Mouse (Mus musculus) CH12.LX (cell line): ENCODE data around the gene Gm44511.

ENCODE experiments used
- CTCF ChIP-seq, 2 experiments: IDR thresholded peaks in 1 of 2; conservative IDR thresholded peaks in 1 of 2; 2 replicates each; pipeline ENCODE4 v1.5.1; 2011 to 2012; ENCODE audit warnings: low read depth in 2 of 2, low read length in 2 of 2, improper control_type of control experiment in 1 of 2, inconsistent platforms in 1 of 2, mild to moderate bottlenecking in 1 of 2, moderate library complexity in 1 of 2
- EP300 ChIP-seq: IDR thresholded peaks from 2 replicates; pipeline ENCODE4 v1.6.1; 2011; ENCODE audit warnings: low read length, improper control_type of control experiment
- JUND ChIP-seq: conservative IDR thresholded peaks from 2 replicates; pipeline ENCODE4 v1.6.1; 2011; ENCODE audit warnings: low read depth, low read length, improper control_type of control experiment
- MAFK ChIP-seq: IDR thresholded peaks from 2 replicates; pipeline ENCODE4 v1.6.1; 2011; ENCODE audit warnings: low read length, improper control_type of control experiment; ENCODE audit not compliant: insufficient replicate concordance
- NRF1 ChIP-seq: IDR thresholded peaks from 2 replicates; pipeline ENCODE4 v1.6.1; 2014; ENCODE audit warnings: low read depth, mild to moderate bottlenecking, inconsistent platforms, low read length, improper control_type of control experiment, moderate library complexity
- POLR2A ChIP-seq: IDR thresholded peaks from 2 replicates; pipeline ENCODE4 v1.6.1; 2011; ENCODE audit warnings: low read depth, mild to moderate bottlenecking, improper control_type of control experiment, low read length
- RCOR1 ChIP-seq: conservative IDR thresholded peaks from 2 replicates; pipeline ENCODE4 v1.6.1; 2012; ENCODE audit warnings: low read depth, mild to moderate bottlenecking, inconsistent platforms, low read length, improper control_type of control experiment
- TCF12 ChIP-seq: IDR thresholded peaks from 2 replicates; pipeline ENCODE4 v1.6.1; 2014; ENCODE audit warnings: low read depth, mild to moderate bottlenecking, inconsistent platforms, low read length, improper control_type of control experiment
- UBTF ChIP-seq: IDR thresholded peaks from 2 replicates; pipeline ENCODE4 v1.6.1; 2012; ENCODE audit warnings: low read depth, mild to moderate bottlenecking, inconsistent platforms, low read length, improper control_type of control experiment, moderate library complexity
- USF1 ChIP-seq: IDR thresholded peaks from 2 replicates; pipeline ENCODE4 v1.6.1; 2014; ENCODE audit warnings: low read depth, mild to moderate bottlenecking, inconsistent platforms, low read length, improper control_type of control experiment
- ZNF384 ChIP-seq: IDR thresholded peaks from 2 replicates; pipeline ENCODE4 v1.6.1; 2012; ENCODE audit warnings: low read depth, low read length, improper control_type of control experiment, inconsistent platforms

DNA sequence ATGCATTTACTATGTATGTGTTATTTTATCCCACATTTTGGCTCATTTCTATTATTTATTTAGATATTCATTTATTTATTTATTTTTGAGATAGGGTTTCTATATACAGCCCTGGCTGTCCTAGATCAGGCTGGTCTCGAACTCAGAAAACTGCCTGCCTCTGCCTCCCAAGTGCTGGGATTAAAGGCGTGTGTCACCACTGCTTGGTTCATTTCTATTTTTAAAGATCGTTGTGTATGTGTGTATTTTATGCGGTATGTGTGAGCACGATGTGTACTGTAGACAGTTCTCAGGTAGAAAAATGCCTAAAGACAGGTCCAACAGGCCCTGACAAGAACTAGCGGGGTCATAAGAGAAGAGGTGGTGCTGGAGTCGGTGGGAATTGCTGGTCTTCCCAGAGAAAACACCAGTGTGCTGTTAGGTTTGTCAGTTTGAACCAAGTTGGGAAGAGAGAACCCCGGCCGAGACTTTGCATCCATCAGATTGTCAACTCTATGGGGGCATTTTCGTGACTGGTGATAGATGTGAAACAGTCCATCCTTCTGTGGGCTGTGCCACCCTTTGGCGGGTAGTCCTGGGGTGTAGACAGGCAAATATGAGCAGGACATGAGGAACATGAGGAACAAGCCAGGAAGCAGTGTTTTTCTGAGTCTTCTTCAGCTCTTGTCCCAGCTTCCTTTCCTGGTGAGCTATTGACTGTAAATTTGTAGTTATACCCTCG, 28.8 kb downstream of the Gm44511 start:
- no peak for TF ChIP-seq CTCF (conservative IDR thresholded peaks at IDR 0.05 in 1 of 2, IDR thresholded peaks at IDR 0.05 in 1 of 2; ENCODE audit: low read depth in 2 of 2, low read length in 2 of 2)
- TF ChIP-seq MAFK = no peak
- no peak; the same call in 1 of the 2 replicates for TF ChIP-seq EP300
- TF ChIP-seq JUND = no peak
- no peak for TF ChIP-seq RCOR1
- TF ChIP-seq UBTF = no peak
- TF ChIP-seq NRF1 = no peak
- TF ChIP-seq TCF12 = no peak
- TF ChIP-seq ZNF384 = no peak
- no peak for TF ChIP-seq POLR2A
- TF ChIP-seq USF1 = no peak
